Mouse (Mus musculus): ENCODE measurements around the gene Lingo2. TPM values are rescaled to one million over a fixed set of nuclear protein-coding genes. Genes with fewer than 3 reads are reported as not detected.
A peak's percentile ranks its signal among the peaks of the same experiment; 100 is the strongest.

Gene Lingo2
- polyA plus RNA-seq, 1 experiment from 2014 or later = 0.34 TPM

DNA sequence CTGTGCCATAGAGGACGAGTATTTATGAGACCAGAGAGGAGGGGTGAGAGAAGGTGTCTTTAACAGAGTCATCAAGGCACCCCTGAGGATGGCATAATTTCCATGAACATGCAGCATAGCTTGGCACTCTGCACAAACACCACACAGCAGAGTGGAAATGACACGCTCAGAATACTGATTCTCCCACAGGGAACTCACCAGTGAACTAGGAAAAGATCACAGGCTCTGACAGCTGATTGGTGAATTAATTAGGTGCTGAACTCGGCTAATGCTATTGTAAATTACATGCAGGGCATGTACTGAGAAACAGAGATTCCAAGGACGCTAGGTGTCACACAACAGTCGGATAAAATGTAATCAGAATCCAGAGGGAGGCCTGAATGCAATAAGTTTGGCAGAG lies 525.4 kb downstream of the Lingo2 start:
- H3K4me1 ChIP-seq (replicated peaks; ENCODE audit: control insufficient read depth, insufficient read depth, low read length) = no peaks in the 10 kb centered on the region
- WGBS = 46% methylated on average over 5 of the region's 5 CpGs

GRCm38 (mm10) chr4:36407350-36407749 lies 544.2 kb downstream of the Lingo2 start:
- H3K4me1 ChIP-seq (replicated peaks; ENCODE audit: control insufficient read depth, insufficient read depth, low read length) = no peaks in the 10 kb centered on the region
- H3K27me3 ChIP-seq (ENCODE audit: control insufficient read depth, insufficient read depth, low read depth, low read length) = no peaks in the 10 kb centered on the region
- no peak overlapping the region for H3K4me2 ChIP-seq (ENCODE audit: low read depth, low read length)
- WGBS = 89% methylated on average over 3 of the region's 3 CpGs
- H3K36me3 ChIP-seq (ENCODE audit: control insufficient read depth, insufficient read depth, low read length) = no peaks in the 10 kb centered on the region
- no peak overlapping the region for H3K9ac ChIP-seq (ENCODE audit: low read length)
- H3K9me3 ChIP-seq (ENCODE audit: control insufficient read depth, low read length) = no peaks in the 10 kb centered on the region
- no peak overlapping the region for H3K27ac ChIP-seq (ENCODE audit: low read length)
- no peak for ATAC-seq (ENCODE audit: low read depth)
- H3K4me3 ChIP-seq (ENCODE audit: low read length) = no peak overlapping the region

More for the DNA sequence above, 525.4 kb downstream of the Lingo2 start:
- H3K4me2 ChIP-seq (ENCODE audit: low read depth, low read length) = no peak overlapping the region
- no peaks in the 10 kb centered on the region for H3K27me3 ChIP-seq (ENCODE audit: control insufficient read depth, insufficient read depth, low read depth, low read length)
- H3K9ac ChIP-seq (ENCODE audit: low read length) = no peak overlapping the region
- H3K9me3 ChIP-seq (ENCODE audit: control insufficient read depth, low read length) = no peaks in the 10 kb centered on the region
- no peaks in the 10 kb centered on the region for H3K36me3 ChIP-seq (ENCODE audit: control insufficient read depth, insufficient read depth, low read length)
- no peak overlapping the region for H3K4me3 ChIP-seq (ENCODE audit: low read length)
- no peak overlapping the region for H3K27ac ChIP-seq (ENCODE audit: low read length)
- ATAC-seq (ENCODE audit: low read depth) = no peak

DNA sequence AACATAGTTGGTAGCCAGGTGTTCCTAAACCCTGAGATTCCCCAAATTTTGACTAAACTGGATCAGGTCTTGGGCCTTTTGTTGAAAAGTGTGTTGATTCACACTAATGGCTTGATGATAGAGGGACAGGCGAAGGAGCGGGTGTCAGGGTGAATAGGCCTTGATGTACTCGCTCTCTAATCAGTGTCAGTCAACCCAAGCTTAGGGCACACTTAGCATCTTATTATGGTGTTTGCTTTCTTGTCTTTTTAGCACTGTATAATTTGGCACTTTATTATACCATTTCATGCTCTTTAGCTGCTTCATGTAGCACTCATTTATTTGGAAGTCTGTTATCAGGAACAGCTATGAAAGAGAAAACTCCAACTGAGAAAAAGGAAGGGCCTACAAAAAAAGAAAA lies 582.6 kb downstream of the Lingo2 start:
- Histone ChIP-seq H3K9me3 (ENCODE audit: control insufficient read depth, low read length) (no peaks in the 10 kb centered on the region), H3K9ac (ENCODE audit: low read length) (no peak overlapping the region), H3K27ac (ENCODE audit: low read length) (no peak overlapping the region), H3K36me3 (ENCODE audit: control insufficient read depth, insufficient read depth, low read length) (no peaks in the 10 kb centered on the region), H3K4me1 (replicated peaks; ENCODE audit: control insufficient read depth, insufficient read depth, low read length) (no peaks in the 10 kb centered on the region), H3K4me2 (ENCODE audit: low read depth, low read length) (no peak overlapping the region), H3K4me3 (ENCODE audit: low read length) (no peak overlapping the region), H3K27me3 (ENCODE audit: control insufficient read depth, insufficient read depth, low read depth, low read length) (no peaks in the 10 kb centered on the region)
- ATAC-seq (ENCODE audit: low read depth) = no peak
- 88% methylated on average over 3 of the region's 3 CpGs for WGBS

- Histone ChIP-seq H3K9me3 (ENCODE audit: control insufficient read depth, low read length) (no peaks in the 10 kb centered on the region), H3K27me3 (ENCODE audit: control insufficient read depth, insufficient read depth, low read depth, low read length) (no peaks in the 10 kb centered on the region), H3K36me3 (ENCODE audit: control insufficient read depth, insufficient read depth, low read length) (no peaks in the 10 kb centered on the region), H3K4me1 (replicated peaks; ENCODE audit: control insufficient read depth, insufficient read depth, low read length) (no peaks in the 10 kb centered on the region), H3K4me2 (ENCODE audit: low read depth, low read length) (no peak overlapping the region), H3K27ac (ENCODE audit: low read length) (no peak overlapping the region), H3K9ac (ENCODE audit: low read length) (no peak overlapping the region), H3K4me3 (ENCODE audit: low read length) (no peak overlapping the region)
- WGBS = 80% methylated on average over 2 of the region's 2 CpGs
- no peak for ATAC-seq (ENCODE audit: low read depth)
Measured at GRCm38 (mm10) chr4:36354401-36354800, 597.1 kb downstream of the Lingo2 start.

DNA sequence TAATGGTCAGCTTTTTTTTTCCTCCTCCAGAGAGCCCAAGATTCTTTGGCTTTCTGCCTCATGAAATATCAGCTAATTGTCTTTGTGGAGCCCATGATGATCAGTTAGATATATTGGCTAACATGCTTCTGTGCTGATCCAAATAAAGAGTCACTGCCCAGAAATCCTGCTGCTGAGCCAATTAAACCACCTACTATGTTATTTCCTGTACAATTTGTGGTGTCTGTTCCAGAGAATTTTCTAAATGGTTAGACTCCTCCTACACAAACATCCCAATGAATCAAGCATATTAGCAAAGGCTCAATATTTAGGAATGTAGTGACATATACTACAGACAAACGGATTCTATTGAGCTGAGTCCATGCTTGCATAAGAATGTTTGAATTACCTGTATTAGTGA lies 619.8 kb downstream of the Lingo2 start:
- Histone ChIP-seq H3K4me1 (replicated peaks; ENCODE audit: control insufficient read depth, insufficient read depth, low read length) (no peaks in the 10 kb centered on the region), H3K9me3 (ENCODE audit: control insufficient read depth, low read length) (no peaks in the 10 kb centered on the region), H3K9ac (ENCODE audit: low read length) (no peak overlapping the region), H3K27ac (ENCODE audit: low read length) (no peak overlapping the region), H3K36me3 (ENCODE audit: control insufficient read depth, insufficient read depth, low read length) (no peaks in the 10 kb centered on the region), H3K27me3 (ENCODE audit: control insufficient read depth, insufficient read depth, low read depth, low read length) (no peaks in the 10 kb centered on the region), H3K4me3 (ENCODE audit: low read length) (no peak overlapping the region), H3K4me2 (ENCODE audit: low read depth, low read length) (no peak overlapping the region)
- WGBS = 57% methylated on average over 1 of the region's 1 CpGs
- ATAC-seq (ENCODE audit: low read depth) = no peak

GRCm38 (mm10) chr4:36325603-36326002 lies 625.9 kb downstream of the Lingo2 start:
- Histone ChIP-seq H3K27me3 (ENCODE audit: control insufficient read depth, insufficient read depth, low read depth, low read length) (no peaks in the 10 kb centered on the region), H3K9me3 (ENCODE audit: control insufficient read depth, low read length) (no peaks in the 10 kb centered on the region), H3K4me3 (ENCODE audit: low read length) (no peak overlapping the region), H3K36me3 (ENCODE audit: control insufficient read depth, insufficient read depth, low read length) (no peaks in the 10 kb centered on the region), H3K27ac (ENCODE audit: low read length) (no peak overlapping the region), H3K9ac (ENCODE audit: low read length) (no peak overlapping the region), H3K4me2 (ENCODE audit: low read depth, low read length) (no peak overlapping the region), H3K4me1 (replicated peaks; ENCODE audit: control insufficient read depth, insufficient read depth, low read length) (no peaks in the 10 kb centered on the region)
- no peak for ATAC-seq (ENCODE audit: low read depth)

GRCm38 (mm10) chr4:36313067-36313466 lies 638.5 kb downstream of the Lingo2 start:
- Histone ChIP-seq H3K36me3 (ENCODE audit: control insufficient read depth, insufficient read depth, low read length) (no peaks in the 10 kb centered on the region), H3K4me3 (ENCODE audit: low read length) (no peak overlapping the region), H3K4me1 (replicated peaks; ENCODE audit: control insufficient read depth, insufficient read depth, low read length) (no peaks in the 10 kb centered on the region), H3K27ac (ENCODE audit: low read length) (no peak overlapping the region), H3K9me3 (ENCODE audit: control insufficient read depth, low read length) (no peaks in the 10 kb centered on the region), H3K4me2 (ENCODE audit: low read depth, low read length) (no peak overlapping the region), H3K9ac (ENCODE audit: low read length) (no peak overlapping the region), H3K27me3 (ENCODE audit: control insufficient read depth, insufficient read depth, low read depth, low read length) (no peaks in the 10 kb centered on the region)
- 48% methylated on average over 2 of the region's 2 CpGs for whole genome bisulfite sequencing
- ATAC-seq (ENCODE audit: low read depth) = no peak

DNA sequence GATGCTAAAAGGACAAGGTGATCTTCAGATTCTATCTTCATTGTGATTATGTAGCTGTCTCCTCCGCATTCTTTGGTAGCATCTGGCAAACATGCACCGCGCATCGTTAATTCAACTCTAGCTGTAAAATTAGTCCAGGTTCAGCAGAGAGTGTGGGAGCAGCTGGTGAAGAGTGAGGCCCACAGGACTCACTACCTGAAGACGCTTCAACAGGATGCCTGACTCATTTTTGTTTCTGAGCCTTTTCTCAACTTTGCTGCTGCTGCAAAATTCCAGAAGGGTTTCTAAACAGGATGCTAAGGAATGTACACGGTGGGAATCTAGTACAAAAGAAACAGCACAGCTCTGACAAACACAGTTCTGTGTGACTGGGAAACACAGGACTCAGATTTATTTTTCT lies 640.1 kb downstream of the Lingo2 start:
- 79% methylated on average over 6 of the region's 6 CpGs for WGBS
- no peaks in the 10 kb centered on the region for H3K9me3 ChIP-seq (ENCODE audit: control insufficient read depth, low read length)
- ATAC-seq (ENCODE audit: low read depth) = no peak
- no peak overlapping the region for H3K4me3 ChIP-seq (ENCODE audit: low read length)
- no peak overlapping the region for H3K9ac ChIP-seq (ENCODE audit: low read length)
- no peak overlapping the region for H3K27ac ChIP-seq (ENCODE audit: low read length)
- H3K4me2 ChIP-seq (ENCODE audit: low read depth, low read length) = no peak overlapping the region
- H3K27me3 ChIP-seq (ENCODE audit: control insufficient read depth, insufficient read depth, low read depth, low read length) = no peaks in the 10 kb centered on the region
- no peaks in the 10 kb centered on the region for H3K4me1 ChIP-seq (replicated peaks; ENCODE audit: control insufficient read depth, insufficient read depth, low read length)
- no peaks in the 10 kb centered on the region for H3K36me3 ChIP-seq (ENCODE audit: control insufficient read depth, insufficient read depth, low read length)

- Histone ChIP-seq H3K9me3 (ENCODE audit: control insufficient read depth, low read length) (no peaks in the 10 kb centered on the region), H3K9ac (ENCODE audit: low read length) (no peak overlapping the region), H3K27me3 (ENCODE audit: control insufficient read depth, insufficient read depth, low read depth, low read length) (no peaks in the 10 kb centered on the region), H3K4me2 (ENCODE audit: low read depth, low read length) (no peak overlapping the region), H3K27ac (ENCODE audit: low read length) (no peak overlapping the region), H3K4me3 (ENCODE audit: low read length) (no peak overlapping the region), H3K4me1 (replicated peaks; ENCODE audit: control insufficient read depth, insufficient read depth, low read length) (no peaks in the 10 kb centered on the region), H3K36me3 (ENCODE audit: control insufficient read depth, insufficient read depth, low read length) (no peaks in the 10 kb centered on the region)
- ATAC-seq (ENCODE audit: low read depth) = no peak
- 92% methylated on average over 1 of the region's 1 CpGs for WGBS
Measured at GRCm38 (mm10) chr4:36305228-36305627, 646.3 kb downstream of the Lingo2 start.

- WGBS = 39% methylated on average over 8 of the region's 8 CpGs
- peak overlapping the region; percentile 43; the same call in 1 of the 2 replicates for H3K9ac ChIP-seq (ENCODE audit: low read length)
- H3K27ac ChIP-seq (ENCODE audit: low read length) = no peak overlapping the region; the same call in 1 of the 2 replicates
- no peaks in the 10 kb centered on the region for H3K27me3 ChIP-seq (ENCODE audit: control insufficient read depth, insufficient read depth, low read depth, low read length)
- 0 out of 2 replicates have a peak, but pooled peaks cover 2% of the 10 kb centered on the region for H3K4me1 ChIP-seq (replicated peaks; ENCODE audit: control insufficient read depth, insufficient read depth, low read length)
- no peaks in the 10 kb centered on the region for H3K9me3 ChIP-seq (ENCODE audit: control insufficient read depth, low read length)
- H3K36me3 ChIP-seq (ENCODE audit: control insufficient read depth, insufficient read depth, low read length) = no peaks in the 10 kb centered on the region
- peak overlapping the region; percentile 40 for H3K4me3 ChIP-seq (ENCODE audit: low read length)
- peak overlapping the region; percentile 63 for H3K4me2 ChIP-seq (ENCODE audit: low read depth, low read length)
- no peak for ATAC-seq (ENCODE audit: low read depth)
Measured at GRCm38 (mm10) chr4:36289701-36290053, 661.9 kb downstream of the Lingo2 start.
